Mouse (Mus musculus): Measurements from ENCODE around the gene Pglyrp2.

DNA sequence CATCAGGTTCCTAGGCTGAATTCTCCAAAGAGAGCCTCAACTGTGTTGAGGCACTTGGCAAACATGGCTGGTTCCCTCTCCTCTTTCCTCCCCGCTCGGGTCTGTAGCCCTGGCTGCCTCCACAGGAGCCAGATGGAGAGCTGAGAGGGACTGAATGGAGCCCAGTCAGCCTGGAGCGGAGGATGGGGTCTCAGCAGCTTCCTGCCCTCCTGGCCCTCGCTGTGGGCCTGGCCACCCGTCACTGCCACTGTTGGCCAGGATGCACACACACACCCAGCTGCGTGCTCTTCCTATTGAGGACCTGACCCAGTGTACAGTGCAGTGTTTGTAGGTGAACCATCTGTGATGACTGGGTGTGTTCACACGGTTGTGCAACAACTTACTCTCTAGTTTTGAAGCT, 48.2 kb upstream of the Pglyrp2 start:
- TF ChIP-seq CTCF (IDR thresholded peaks at IDR 0.05; ENCODE audit: borderline replicate concordance, control insufficient read depth, extremely low read depth, insufficient read depth, low read length, poor library complexity), result no peak
- TF ChIP-seq POLR2A (IDR thresholded peaks at IDR 0.05; ENCODE audit: control insufficient read depth, extremely low read depth, insufficient read depth, low read length, poor library complexity), result no peak

All from thymus, adult 2 months (tissue).